Mouse (Mus musculus) left cerebral cortex, adult 18-20 months (tissue): ENCODE measurements around the gene 6820408C15Rik. TPM values are rescaled to one million over a fixed set of nuclear protein-coding genes. Genes with fewer than 3 reads are reported as not detected.
A peak's percentile ranks its signal among the peaks of the same experiment; 100 is the strongest.

Experiments used
- DNase-seq, 2 experiments: peaks; one replicate each; pipeline ENCODE4 v3.0.0; 2021 to 2022; ENCODE audit warnings: low spot score in 2 of 2, mixed read lengths in 1 of 2
- long read RNA-seq, 2 experiments: library from polyadenylated mRNA; stranded (forward); transcript quantifications; one replicate each; pipeline ENCODE4 v2.0.0; 2021
- total RNA-seq, 2 experiments: library from RNA; stranded (reverse); gene quantifications; 2 replicates each; pipeline ENCODE4 v1.2.3; 2021

6820408C15Rik gene
- total RNA-seq: 1 to 10 TPM; 1.6 to 2.1 TPM
- long read RNA-seq, experiment 1, partial matches to known transcripts: 1 of 4 reads
- long read RNA-seq, experiment 1, other reads (novel, unspliced or antisense): 3 of 4 reads
- long read RNA-seq, experiment 2, partial matches to known transcripts: 0 of 1 reads
- long read RNA-seq, experiment 2, other reads (novel, unspliced or antisense): 1 of 1 reads

- DNase-seq: no peak
These were observed at the start of gene 6820408C15Rik for GRCm38 (mm10) chr2:152415287-152415686. Gene 6820408C15Rik (plus strand): TSS chr2:152415587.

- no peak for DNase-seq
These were observed 47.5 kb upstream of the 6820408C15Rik start for GRCm38 (mm10) chr2:152367917-152368316.

DNA sequence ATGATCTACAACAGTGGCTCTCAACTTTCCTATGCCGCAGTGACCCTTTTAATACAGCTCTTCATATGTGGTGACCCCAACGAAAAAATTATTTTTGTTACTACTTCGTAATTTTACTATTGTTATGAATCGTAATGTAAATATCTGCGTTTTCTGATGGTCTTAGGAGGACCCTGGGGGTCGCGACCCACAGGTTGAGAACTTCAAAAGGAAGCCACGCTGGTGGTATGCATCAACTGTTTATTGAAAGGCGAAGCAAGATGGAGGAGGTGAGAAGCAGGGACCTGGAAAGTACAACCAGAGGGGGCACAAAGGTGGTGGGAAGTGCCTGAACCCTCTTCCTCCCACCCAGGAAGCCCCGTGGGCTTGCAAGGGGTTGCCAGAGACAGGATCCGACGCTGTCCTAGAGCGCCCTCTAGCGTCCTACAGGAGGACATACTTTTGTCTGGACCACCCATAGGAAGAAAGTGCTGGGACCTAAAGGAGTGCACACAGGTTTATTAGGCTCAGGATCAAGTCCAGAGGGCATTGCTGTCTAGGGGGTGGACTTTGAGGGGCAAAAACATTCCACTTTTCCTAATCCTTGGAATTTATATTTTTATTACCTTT lies 46.8 kb upstream of the 6820408C15Rik start:
- peak; percentile 39 to 58 for DNase-seq

GRCm38 (mm10) chr2:152372104-152372503 lies 43.3 kb upstream of the 6820408C15Rik start:
- no peak for DNase-seq

GRCm38 (mm10) chr2:152372661-152373060 lies 42.7 kb upstream of the 6820408C15Rik start:
- no peak for DNase-seq

- DNase-seq: no peak
These were observed 41.8 kb upstream of the 6820408C15Rik start for GRCm38 (mm10) chr2:152373547-152373946.

- DNase-seq: peak; percentile 38 to 57
These were observed 39.6 kb upstream of the 6820408C15Rik start for GRCm38 (mm10) chr2:152375652-152376344.

DNA sequence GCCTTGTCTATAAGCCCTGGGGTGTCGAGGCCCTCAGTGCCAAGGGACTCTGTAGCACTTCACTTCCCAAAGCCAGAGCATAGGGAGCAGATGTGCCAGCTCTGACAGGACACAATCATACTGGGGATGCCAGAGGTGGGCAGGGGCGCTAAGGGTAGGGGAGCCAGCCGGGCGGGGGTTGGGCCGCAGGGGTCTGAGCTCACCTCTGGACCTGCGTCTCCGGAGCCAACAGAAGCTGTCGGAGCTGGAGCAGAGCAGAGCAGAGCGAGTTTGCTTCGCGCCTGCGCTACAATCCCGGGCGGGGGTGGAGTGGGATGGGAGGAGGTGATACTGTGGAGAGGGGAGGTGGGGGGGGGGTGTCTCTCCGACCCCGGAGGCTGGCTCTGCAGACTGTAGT lies 39.0 kb upstream of the 6820408C15Rik start, which contains the start of gene Nrsn2:
Nrsn2 (minus strand) TSS at position 294 of the 397 bp plus-strand sequence.
- DNase-seq: peak; percentile 53 to 65

GRCm38 (mm10) chr2:152384191-152384590 lies 31.2 kb upstream of the 6820408C15Rik start:
- DNase-seq: no peak

DNA sequence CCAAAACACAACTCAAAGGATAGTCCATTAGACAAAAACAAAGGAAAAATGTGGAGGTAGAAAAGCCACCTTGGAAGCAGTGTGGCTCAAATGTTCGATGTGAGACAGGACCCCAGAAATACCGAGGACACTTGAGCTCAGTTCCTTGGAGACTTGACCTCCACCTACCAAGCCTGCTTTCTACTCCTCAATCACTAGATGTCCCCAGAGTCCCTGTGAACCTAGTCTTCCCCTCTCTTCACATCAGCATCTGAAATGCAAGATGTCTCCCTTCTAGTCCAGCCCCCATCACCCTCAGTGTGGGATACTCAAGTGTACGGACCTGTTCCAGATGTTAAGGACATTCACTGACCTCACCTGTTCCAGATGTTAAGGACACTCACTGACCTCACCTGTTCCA lies 22.6 kb upstream of the 6820408C15Rik start:
- DNase-seq: peak in 1 of 2 experiments; percentile 26

DNA sequence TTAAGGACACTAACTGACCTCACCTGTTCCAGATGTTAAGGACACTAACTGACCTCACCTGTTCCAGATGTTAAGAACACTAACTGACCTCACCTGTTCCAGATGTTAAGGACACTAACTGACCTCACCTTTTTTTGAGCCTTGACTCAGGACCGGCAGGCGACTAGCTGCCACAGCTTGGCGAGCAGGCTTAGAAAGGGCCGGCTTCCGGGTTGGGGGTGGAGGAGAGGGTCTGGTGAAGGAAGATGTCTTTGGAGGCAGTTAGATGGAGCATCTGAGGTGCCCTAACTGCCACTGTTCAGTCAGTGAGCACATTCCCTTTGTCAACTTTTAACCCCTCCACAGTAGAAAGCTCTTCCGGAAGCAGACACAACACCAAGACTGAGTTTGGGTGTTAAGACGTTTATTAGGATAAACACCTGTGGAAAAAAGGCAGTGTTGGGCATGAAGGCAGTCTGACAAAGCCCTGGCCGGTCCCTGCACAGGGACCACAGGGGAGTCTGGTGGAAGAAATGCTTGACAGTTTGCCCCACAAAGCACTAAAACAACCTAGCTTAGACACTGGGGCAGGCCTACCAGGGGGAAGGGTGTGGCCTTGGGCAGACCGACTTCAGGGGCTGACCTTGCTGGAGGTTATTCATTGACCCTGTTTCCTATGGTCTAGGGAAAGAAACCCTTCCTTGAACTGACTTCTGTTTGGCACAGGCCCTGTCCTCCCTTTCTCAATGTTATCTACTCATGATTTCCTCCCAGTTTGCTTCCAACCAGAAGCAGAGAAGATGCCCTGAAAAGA lies 22.0 kb upstream of the 6820408C15Rik start:
- DNase-seq: no peak

GRCm38 (mm10) chr2:152395271-152395920 lies 20.0 kb upstream of the 6820408C15Rik start:
- peak in 1 of 2 experiments; percentile 23 for DNase-seq

DNA sequence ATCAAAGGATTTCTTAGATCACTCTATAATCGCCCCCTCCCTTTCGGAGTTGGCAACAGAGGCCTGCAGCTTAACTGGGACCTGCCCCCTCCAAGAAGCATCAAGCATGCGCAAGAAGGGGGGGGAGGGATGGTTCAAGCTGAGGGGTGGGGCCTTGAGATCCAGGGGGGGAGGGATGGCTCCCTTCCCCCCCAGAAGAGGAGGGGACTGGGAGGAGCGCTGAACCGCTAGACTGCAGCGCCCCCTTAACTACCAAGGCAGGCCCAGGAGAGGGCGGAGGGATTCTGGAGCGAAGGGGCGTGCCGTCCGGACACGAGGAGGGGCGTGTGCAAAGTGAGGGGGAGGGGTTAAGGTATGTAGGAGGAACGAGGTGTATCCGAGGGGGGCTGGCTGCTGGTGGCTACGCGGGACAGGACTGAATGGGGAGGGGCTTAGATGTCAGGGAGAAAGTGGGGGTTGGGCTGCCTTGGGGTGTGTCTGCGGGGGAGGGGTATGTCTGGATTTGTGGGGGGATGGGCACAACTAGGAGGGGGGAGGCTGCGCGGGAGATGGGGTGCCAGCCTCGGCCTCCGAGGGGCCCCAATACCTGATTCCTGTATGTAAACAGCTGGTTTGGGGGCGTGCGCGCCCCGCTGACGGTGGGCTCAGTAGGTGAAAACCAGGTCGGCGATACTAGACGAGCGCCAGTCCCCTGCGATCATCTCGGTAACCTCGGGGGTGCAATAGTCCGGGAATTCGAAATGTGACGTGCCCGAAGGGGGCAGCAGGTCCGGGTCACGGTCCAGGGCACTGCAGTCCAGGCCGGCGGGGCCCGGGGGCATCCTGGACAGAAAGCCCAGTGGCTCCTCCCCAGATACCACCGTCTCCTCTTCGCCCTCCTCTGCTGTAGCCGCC lies 19.0 kb upstream of the 6820408C15Rik start:
- DNase-seq: peak; percentile 78 to 82

DNA sequence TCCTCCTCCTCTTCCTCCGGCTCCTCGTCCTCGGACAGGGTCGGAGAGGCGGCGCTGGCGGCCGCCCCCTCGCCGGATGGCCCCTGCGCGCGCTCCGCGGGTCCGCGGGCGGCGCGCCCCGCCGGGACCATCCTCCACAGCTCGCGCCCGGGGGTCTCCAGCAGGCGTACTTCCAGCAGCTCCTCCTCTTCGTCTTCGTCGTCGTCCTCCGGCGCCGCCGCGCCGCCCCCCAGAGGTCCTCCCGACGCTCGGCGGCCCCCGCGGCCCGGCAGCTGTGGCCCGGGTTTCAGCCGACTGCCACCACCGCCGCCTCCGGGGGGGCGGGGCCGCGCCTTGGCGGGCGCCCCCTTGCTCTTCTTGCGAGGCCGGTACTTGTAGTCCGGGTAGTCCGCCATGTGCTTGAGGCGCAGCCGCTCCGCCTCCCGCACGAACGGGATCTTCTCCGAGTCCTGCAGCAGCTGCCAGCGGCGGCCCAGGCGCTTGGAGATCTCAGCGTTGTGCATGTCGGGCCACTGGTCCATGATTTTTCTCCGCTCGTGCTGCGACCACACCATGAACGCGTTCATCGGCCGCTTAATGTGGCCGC lies 18.3 kb upstream of the 6820408C15Rik start:
- DNase-seq: peak; percentile 73 to 88

- peak; percentile 97 to 99 for DNase-seq
These were observed 17.5 kb upstream of the 6820408C15Rik start, which contains the start of gene Sox12 for GRCm38 (mm10) chr2:152397680-152398435. Gene Sox12 (minus strand): TSS chr2:152398063.

DNA sequence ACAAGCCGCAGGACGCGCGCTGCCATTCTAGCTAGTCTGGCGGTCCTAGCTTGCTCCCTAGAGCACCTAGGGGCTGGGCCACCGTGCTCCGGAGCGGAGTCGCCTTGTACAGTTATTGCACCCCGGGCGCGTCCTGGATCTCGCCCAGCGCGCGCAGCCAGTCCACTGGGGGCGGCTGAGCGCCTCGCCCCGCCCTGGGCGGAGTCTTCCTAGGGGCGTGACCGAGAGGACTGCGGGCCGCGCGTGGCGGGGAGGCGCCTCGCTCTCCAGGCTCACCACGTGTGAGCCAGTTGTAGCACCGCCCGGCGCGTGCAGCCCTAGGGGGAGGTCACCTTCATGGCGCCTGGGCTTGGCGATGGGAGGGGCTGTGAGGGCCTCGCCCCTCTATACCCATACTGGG lies 16.7 kb upstream of the 6820408C15Rik start:
- peak; percentile 83 to 90 for DNase-seq

DNA sequence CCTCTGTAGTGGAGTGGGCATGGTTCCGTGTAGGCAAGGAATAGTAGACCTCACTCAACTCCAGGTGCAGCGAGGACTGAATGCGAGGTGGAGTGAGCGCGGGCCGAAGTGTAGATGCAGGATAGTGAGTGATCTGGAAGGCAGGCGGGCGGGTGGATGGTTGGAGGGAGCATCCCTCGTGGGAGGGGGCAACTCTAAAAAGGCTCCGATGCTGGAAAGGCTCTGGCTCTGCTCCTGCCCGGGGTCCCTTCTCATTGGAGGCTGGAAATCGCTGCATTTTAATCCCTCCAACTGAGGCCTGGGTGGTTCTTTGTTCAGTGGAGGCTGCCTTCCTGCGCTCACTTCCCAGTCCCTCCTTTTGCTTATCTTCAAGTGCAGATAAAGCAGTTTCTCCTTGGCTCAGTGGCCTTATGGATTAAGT lies 16.3 kb upstream of the 6820408C15Rik start:
- DNase-seq: no peak

DNA sequence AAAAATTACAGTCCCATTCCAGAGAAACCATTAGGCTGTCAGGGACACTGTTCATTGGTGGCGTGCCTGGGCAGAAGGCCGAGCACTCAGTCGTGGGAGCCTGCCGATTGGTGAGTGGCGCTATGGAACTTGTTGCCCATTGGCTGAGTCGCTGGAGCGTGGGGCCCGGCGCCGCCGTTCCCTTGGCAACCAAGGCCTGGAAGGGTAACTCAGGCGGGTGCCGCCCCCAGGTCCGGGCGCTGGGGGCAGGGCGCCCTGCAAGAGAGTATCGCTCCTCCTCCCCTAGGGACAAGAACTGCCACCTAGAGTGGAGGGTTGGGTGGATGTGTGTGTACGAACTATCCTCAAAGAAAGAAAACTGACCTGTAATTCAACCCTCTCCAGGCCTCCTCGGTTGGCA lies 9.3 kb upstream of the 6820408C15Rik start:
- DNase-seq: peak; percentile 96 to 99

- no peak for DNase-seq
These were observed 5.6 kb upstream of the 6820408C15Rik start for GRCm38 (mm10) chr2:152409781-152410180.
